Mouse (Mus musculus) kidney, embryonic 14.5 days (tissue): ENCODE measurements at regions not wholly inside any gene's neighbourhood (a gene's known extent, or its start where the extent isn't known, plus 50 kb on each side); places are given as distances from the start of the nearest gene placed in this dataset.
"Not testable (repeated sequence)": the region's sequence is repeated elsewhere in the genome, so short reads cannot be mapped to it uniquely, and the experiment has no call there.

Source experiments
- ATAC-seq: fragments of 200-750 bp; cut with Nextera tagmentation; 2 replicates; pipeline ENCODE4 v1.8.0; 2017; ENCODE audit warnings: moderate number of reproducible peaks, mild to moderate bottlenecking, moderate TSS enrichment, moderate library complexity; ENCODE audit not compliant: low FRiP score, low TSS enrichment
- H3K27ac ChIP-seq: fragments of 300-500 bp; sonication (generic); 2 replicates; pipeline ENCODE4 v1.5.1; 2014; ENCODE audit warnings: low read depth, mild to moderate bottlenecking, low read length, moderate library complexity, mixed read lengths
- H3K27me3 ChIP-seq: fragments of 300-500 bp; sonication (generic); 2 replicates; pipeline ENCODE4 v1.6.1; 2014; ENCODE audit warnings: mild to moderate bottlenecking, low read length; ENCODE audit not compliant: control insufficient read depth, insufficient read depth
- H3K36me3 ChIP-seq: fragments of 300-500 bp; sonication (generic); 2 replicates; pipeline ENCODE4 v1.6.1; 2014; ENCODE audit warnings: low read length, mixed read lengths; ENCODE audit not compliant: control insufficient read depth, insufficient read depth
- H3K4me1 ChIP-seq: fragments of 300-500 bp; sonication (generic); 2 replicates; pipeline ENCODE4 v1.6.1; 2014; ENCODE audit warnings: low read length, mixed read lengths; ENCODE audit not compliant: control insufficient read depth, insufficient read depth
- H3K4me2 ChIP-seq: fragments of 300-500 bp; sonication (generic); replicated peaks from 2 replicates; pipeline ENCODE4 v1.6.1; 2014; ENCODE audit warnings: low read depth, mild to moderate bottlenecking, low read length
- H3K4me3 ChIP-seq: fragments of 300-500 bp; sonication (generic); 2 replicates; pipeline ENCODE4 v1.5.1; 2014; ENCODE audit warnings: mild to moderate bottlenecking, low read length
- H3K9ac ChIP-seq: fragments of 300-500 bp; sonication (generic); 2 replicates; pipeline ENCODE4 v1.6.1; 2014; ENCODE audit warnings: low read depth, mild to moderate bottlenecking, low read length, moderate library complexity
- H3K9me3 ChIP-seq: fragments of 300-500 bp; sonication (generic); 2 replicates; pipeline ENCODE4 v1.6.1; 2016; ENCODE audit warnings: low read length; ENCODE audit not compliant: control insufficient read depth
- WGBS: fragments of 180-500 bp; shearing (Covaris S2); extraction: QIAGEN DNeasy Blood & Tissue Kit; methylation state at CpG from one replicate; pipeline ENCODE4 v1.1.7; 2014; 5-methylcytosine and 5-hydroxymethylcytosine counted together

GRCm38 (mm10) chr4:146263038-146263685 lies 106.5 kb downstream of the Zfp600 start:
- not testable (repeated sequence) for H3K27me3 ChIP-seq, H3K27ac ChIP-seq, H3K9me3 ChIP-seq, H3K36me3 ChIP-seq, H3K4me1 ChIP-seq
- Histone ChIP-seq H3K9ac (peak overlapping the region; percentile 42), H3K4me2 (peak overlapping the region; percentile 46), H3K4me3 (peak overlapping the region; percentile 37)
- 6% methylated on average over 27 of the region's 51 CpGs for WGBS
- peak; percentile 99 for ATAC-seq

DNA sequence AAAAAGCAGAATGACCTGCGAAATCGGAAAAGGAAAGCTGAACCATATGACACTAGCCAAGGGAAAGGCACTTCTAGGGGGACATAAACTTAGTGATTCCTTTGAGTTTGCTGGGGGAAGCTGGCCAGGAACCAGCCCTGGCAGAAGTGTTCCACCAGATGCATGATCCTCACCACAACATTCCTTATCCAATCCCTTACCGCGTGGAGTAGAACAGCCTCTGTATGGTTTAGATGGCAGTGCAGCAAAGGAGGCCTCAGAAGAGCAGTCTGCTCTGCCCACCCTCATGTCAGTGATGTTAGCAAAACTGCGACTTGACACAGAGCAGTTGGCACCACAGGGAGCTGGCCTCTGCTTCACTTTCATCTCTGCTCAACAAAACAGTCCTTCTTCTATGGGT lies 107.2 kb downstream of the Zfp600 start:
- H3K4me1 ChIP-seq, ATAC-seq, H3K9me3 ChIP-seq, H3K4me2 ChIP-seq, H3K9ac ChIP-seq, H3K27me3 ChIP-seq, H3K4me3 ChIP-seq, H3K36me3 ChIP-seq, H3K27ac ChIP-seq: not testable (repeated sequence)
- WGBS = 58% methylated on average over 2 of the region's 5 CpGs

GRCm38 (mm10) chr4:146270119-146270747 lies 113.6 kb downstream of the Zfp600 start:
- no CpG with 5 or more reads among the region's 14 CpGs for WGBS
- not testable (repeated sequence) for ATAC-seq, H3K27me3 ChIP-seq, H3K36me3 ChIP-seq, H3K9ac ChIP-seq, H3K27ac ChIP-seq, H3K4me1 ChIP-seq, H3K4me2 ChIP-seq, H3K9me3 ChIP-seq, H3K4me3 ChIP-seq
